Mouse (Mus musculus) activated CD4-positive, CD25-positive, alpha-beta regulatory T cell, adult 4 months (primary cell): Measurements from ENCODE around the gene Znhit2. TPM values are rescaled to one million over a fixed set of nuclear protein-coding genes. Genes with fewer than 3 reads are reported as not detected.

Source experiments
- ATAC-seq: one replicate; pipeline ENCODE4 v1.8.0; 2017
- polyA plus RNA-seq, 2 experiments: library from polyadenylated mRNA; unstranded; fragments of 100-300 nt; shearing (Covaris generic); gene quantifications; one replicate each; pipeline ENCODE4 v1.2.1; 2017

Znhit2 gene
- polyA plus RNA-seq, 2 experiments from 2014 or later: 10.3 to 11.0 TPM

GRCm38 (mm10) chr19:6046294-6047153 is 14.5 kb upstream of the Znhit2 start, which contains the start of gene Syvn1:
TSS of gene Syvn1 (plus strand) at chr19:6046576.
- ATAC-seq: peak; percentile 89

- ATAC-seq: no peak
Observed at GRCm38 (mm10) chr19:6047154-6047898, 13.7 kb upstream of the Znhit2 start.

GRCm38 (mm10) chr19:6047899-6048166 is 13.2 kb upstream of the Znhit2 start:
- no peak for ATAC-seq

- ATAC-seq: no peak
Observed at GRCm38 (mm10) chr19:6048681-6049410, 12.1 kb upstream of the Znhit2 start.

GRCm38 (mm10) chr19:6052516-6052915 is 8.5 kb upstream of the Znhit2 start:
- no peak for ATAC-seq

- ATAC-seq: no peak
Observed at GRCm38 (mm10) chr19:6054296-6054695, 6.7 kb upstream of the Znhit2 start.

GRCm38 (mm10) chr19:6056696-6057095 is 4.3 kb upstream of the Znhit2 start:
- no peak for ATAC-seq

- ATAC-seq: peak; percentile 68
Observed at GRCm38 (mm10) chr19:6057313-6058096, 3.5 kb upstream of the Znhit2 start, which contains the start of the genes Mrpl49 and Fau. TSS of gene Mrpl49 (minus strand) at chr19:6057785. TSS of gene Fau (plus strand) at chr19:6057844.

GRCm38 (mm10) chr19:6058513-6058912 is 2.5 kb upstream of the Znhit2 start:
- no peak for ATAC-seq

- ATAC-seq: no peak
Observed at GRCm38 (mm10) chr19:6058966-6059365, 2.0 kb upstream of the Znhit2 start.

GRCm38 (mm10) chr19:6061641-6062302 is 780 bp downstream of the Znhit2 start:
- ATAC-seq: peak; percentile 22

GRCm38 (mm10) chr19:6062418-6062817 is 1.4 kb downstream of the Znhit2 start:
- ATAC-seq: no peak

- ATAC-seq: no peak
Observed at GRCm38 (mm10) chr19:6063081-6063480, 2.1 kb downstream of the Znhit2 start.

GRCm38 (mm10) chr19:6066571-6066970 is 5.6 kb downstream of the Znhit2 start:
- no peak for ATAC-seq

- ATAC-seq: peak; percentile 42
Observed at GRCm38 (mm10) chr19:6067011-6067723, 6.2 kb downstream of the Znhit2 start.

GRCm38 (mm10) chr19:6067724-6068415 is 6.9 kb downstream of the Znhit2 start, which contains the start of gene Tm7sf2:
TSS of gene Tm7sf2 (minus strand) at chr19:6068373.
- peak; percentile 86 for ATAC-seq

- ATAC-seq: no peak
Observed at GRCm38 (mm10) chr19:6068951-6069350, 8.0 kb downstream of the Znhit2 start.

- ATAC-seq: no peak
Observed at GRCm38 (mm10) chr19:6069851-6070250, 8.9 kb downstream of the Znhit2 start.

- no peak for ATAC-seq
Observed at GRCm38 (mm10) chr19:6070571-6071250, 9.7 kb downstream of the Znhit2 start.

GRCm38 (mm10) chr19:6071261-6071660 is 10.3 kb downstream of the Znhit2 start:
- no peak for ATAC-seq
